Mouse (Mus musculus) embryo, embryonic 9.5 days (tissue): Measurements from ENCODE around the gene Dkkl1.
A peak's percentile ranks its signal among the peaks of the same experiment; 100 is the strongest.

Experiments
- DNase-seq: peaks from one replicate; pipeline ENCODE4 v3.0.0-alpha.2; 2017; ENCODE audit errors: extremely low spot score

Gene Dkkl1

GRCm38 (mm10) chr7:45167761-45168445, 44.0 kb downstream of the Dkkl1 start:
- no peak for DNase-seq

- DNase-seq = no peak
Observed at GRCm38 (mm10) chr7:45166950-45167401, 45.0 kb downstream of the Dkkl1 start.

- no peak for DNase-seq
Observed at GRCm38 (mm10) chr7:45165701-45166100, 46.2 kb downstream of the Dkkl1 start.

- no peak for DNase-seq
Observed at GRCm38 (mm10) chr7:45164833-45165232, 47.1 kb downstream of the Dkkl1 start.

GRCm38 (mm10) chr7:45163735-45164490, 48.0 kb downstream of the Dkkl1 start, which contains the start of gene Slc17a7:
Slc17a7 (plus strand) TSS chr7:45163949.
- no peak for DNase-seq

GRCm38 (mm10) chr7:45162996-45163615, 48.8 kb downstream of the Dkkl1 start:
- DNase-seq = no peak

GRCm38 (mm10) chr7:45162551-45162950, 49.4 kb downstream of the Dkkl1 start:
- DNase-seq = no peak

- peak; percentile 91 for DNase-seq
Observed at GRCm38 (mm10) chr7:45161612-45162473, 50.1 kb downstream of the Dkkl1 start.

DNA sequence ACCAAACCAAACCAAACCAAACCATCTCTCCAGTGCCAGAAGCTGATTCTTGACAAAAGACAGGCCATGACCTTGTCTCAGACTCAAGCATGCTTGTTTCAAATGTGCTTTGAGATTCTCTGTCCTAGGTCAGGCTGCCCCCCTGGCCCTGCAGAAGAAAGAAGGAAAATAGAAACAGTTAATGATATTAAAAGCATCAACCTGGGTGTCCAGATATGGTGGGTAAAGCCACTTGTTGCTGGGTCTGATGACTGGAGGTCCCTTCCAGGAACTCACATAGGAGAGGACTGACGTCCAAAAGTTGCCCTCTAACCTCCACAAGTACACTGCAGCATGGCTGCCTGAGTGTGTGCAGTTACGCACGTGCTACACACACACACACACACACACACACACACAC, 51.1 kb downstream of the Dkkl1 start:
- DNase-seq = no peak

DNA sequence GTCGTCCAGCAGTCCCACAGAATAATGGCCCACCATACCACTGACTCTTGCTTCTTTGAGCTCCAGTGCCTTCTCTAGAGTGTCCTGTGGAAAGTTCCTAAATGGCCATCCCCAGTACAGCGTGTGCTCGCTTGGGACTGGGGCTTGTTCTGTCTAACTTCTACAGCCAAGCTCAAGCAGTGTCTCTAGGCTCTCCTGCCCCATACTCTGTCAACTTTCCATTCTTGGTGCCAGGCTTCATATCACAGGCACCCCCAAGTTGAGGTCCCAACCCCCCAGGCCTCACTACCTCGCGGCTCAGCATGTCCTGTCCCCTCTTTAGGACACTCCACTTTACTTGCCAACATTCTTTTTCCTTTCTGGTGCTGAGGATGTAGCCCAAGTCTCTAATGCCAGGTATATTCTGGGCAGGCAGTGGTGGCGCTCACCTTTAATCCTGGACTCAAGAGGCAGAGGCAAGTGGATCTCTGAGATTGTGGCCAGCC, 51.6 kb downstream of the Dkkl1 start:
- no peak for DNase-seq

DNA sequence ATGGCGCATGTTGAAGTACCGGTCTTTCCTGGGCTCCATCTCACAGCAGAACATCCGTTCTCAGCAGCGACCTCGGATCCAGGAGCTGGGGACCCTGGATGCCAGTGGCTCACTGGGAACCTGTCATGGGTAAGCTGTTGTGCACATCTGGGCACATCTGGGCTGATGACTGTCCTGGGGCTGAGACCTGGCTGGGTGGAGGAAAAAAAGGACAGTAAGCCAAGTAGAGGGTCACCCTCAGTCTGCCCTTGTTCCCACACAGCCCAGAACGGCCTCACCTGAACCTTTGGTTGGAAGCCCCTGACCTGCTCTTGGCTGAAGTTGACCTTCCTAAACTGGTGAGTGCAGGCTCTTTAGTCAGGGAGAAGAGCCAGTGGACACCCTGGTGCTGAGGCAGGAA, 53.0 kb downstream of the Dkkl1 start:
- DNase-seq = no peak
